Mouse (Mus musculus) E14TG2a.4 (cell line): ENCODE measurements around the gene Gm5089.

ENCODE experiments used
- CTCF ChIP-seq: conservative IDR thresholded peaks from 2 replicates; pipeline ENCODE4 v1.5.1; 2014; ENCODE audit warnings: low read length
- POU5F1 ChIP-seq: IDR thresholded peaks from 2 replicates; pipeline ENCODE4 v1.6.1; 2014; ENCODE audit warnings: low read length, borderline replicate concordance

DNA sequence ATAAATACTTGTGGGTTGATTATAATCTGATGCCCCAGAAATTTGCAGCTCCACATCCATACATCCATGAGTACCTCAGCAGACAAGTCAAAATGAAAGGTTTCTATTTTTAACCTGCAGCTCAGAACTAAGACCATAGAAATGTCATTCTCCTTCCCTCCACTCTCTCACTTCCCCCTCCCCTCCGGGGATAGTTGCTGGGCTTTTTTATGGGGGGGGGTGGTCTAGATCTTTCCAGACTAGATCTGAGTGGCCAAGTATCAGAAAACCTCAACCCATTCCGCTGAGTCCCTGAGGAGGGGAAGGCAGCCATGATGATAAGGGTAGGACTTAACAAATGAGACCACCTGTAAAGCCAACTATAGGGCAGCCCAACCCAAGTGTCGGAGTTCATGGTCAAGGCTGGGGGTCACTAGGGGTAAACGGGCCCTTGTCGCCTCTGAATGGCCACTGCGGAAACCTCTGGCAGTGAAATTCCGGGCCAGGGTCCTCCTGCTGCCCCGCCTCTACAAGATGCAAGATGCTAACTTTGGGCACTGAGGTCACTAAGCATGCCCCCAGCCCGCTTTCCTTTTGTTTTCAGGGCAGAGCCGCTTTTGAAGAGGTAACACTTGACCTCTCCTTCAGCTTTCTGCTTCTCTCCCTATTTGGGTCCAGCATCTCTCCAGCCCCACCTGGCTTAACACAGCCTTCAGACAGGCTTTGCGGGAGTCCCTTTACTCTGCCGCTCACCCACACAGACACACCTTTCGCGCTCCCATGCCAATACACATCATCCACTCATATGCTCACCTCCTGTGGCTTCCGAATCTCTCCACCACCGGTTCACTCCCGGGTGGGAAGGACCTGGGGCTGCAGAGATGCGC is 32.9 kb upstream of the Gm5089 start:
- TF ChIP-seq CTCF (no peak), POU5F1 (no peak)
